Mouse (Mus musculus) heart, embryonic 16.5 days (tissue): ENCODE data around the gene Cdh23. TPM values are rescaled to one million over a fixed set of nuclear protein-coding genes. Genes with fewer than 3 reads are reported as not detected.

Source experiments
- ATAC-seq: fragments of 200-750 bp; cut with Nextera tagmentation; replicated peaks from 2 replicates; pipeline ENCODE4 v1.8.0; 2017; ENCODE audit warnings: moderate number of reproducible peaks; ENCODE audit not compliant: insufficient read depth, low FRiP score; ENCODE audit errors: extremely low read depth
- H3K27ac ChIP-seq: fragments of 300-500 bp; sonication (generic); 2 replicates; pipeline ENCODE4 v1.5.1; 2014; ENCODE audit warnings: mild to moderate bottlenecking, low read length, control low read depth, moderate library complexity
- H3K27me3 ChIP-seq: fragments of 300-500 bp; sonication (generic); 2 replicates; pipeline ENCODE4 v1.6.1; 2014; ENCODE audit warnings: low read length, mixed read lengths; ENCODE audit not compliant: control insufficient read depth, insufficient read depth
- H3K36me3 ChIP-seq: fragments of 300-500 bp; sonication (generic); 2 replicates; pipeline ENCODE4 v1.6.1; 2014; ENCODE audit not compliant: control insufficient read depth, insufficient read depth
- H3K4me1 ChIP-seq: fragments of 300-500 bp; sonication (generic); 2 replicates; pipeline ENCODE4 v1.6.1; 2014; ENCODE audit warnings: low read length, mixed read lengths; ENCODE audit not compliant: control insufficient read depth, insufficient read depth
- H3K4me2 ChIP-seq: fragments of 300-500 bp; sonication (generic); 2 replicates; pipeline ENCODE4 v1.6.1; 2014; ENCODE audit warnings: low read depth, mild to moderate bottlenecking, control low read depth, low read length
- H3K4me3 ChIP-seq: fragments of 300-500 bp; sonication (generic); 2 replicates; pipeline ENCODE4 v1.5.1; 2014; ENCODE audit warnings: mild to moderate bottlenecking, control low read depth, low read length
- H3K9ac ChIP-seq: fragments of 300-500 bp; sonication (generic); 2 replicates; pipeline ENCODE4 v1.6.1; 2014; ENCODE audit warnings: low read length, control low read depth
- H3K9me3 ChIP-seq: fragments of 300-500 bp; sonication (generic); replicated peaks from 2 replicates; pipeline ENCODE4 v1.6.1; 2016; ENCODE audit warnings: low read length; ENCODE audit not compliant: control insufficient read depth
- WGBS: fragments of 180-500 bp; shearing (Covaris S2); extraction: QIAGEN DNeasy Blood & Tissue Kit; methylation state at CpG from one replicate; pipeline ENCODE4 v1.1.7; 2014; 5-methylcytosine and 5-hydroxymethylcytosine counted together
- polyA plus RNA-seq: library from polyadenylated mRNA; unstranded; fragments of >200 nt; fragmentation: Nextera tagmentation; extraction: Ambion mirVana; gene quantifications from 2 replicates; pipeline ENCODE4 v1.2.1, GENCODE M21; 2015

Gene Cdh23
- polyA plus RNA-seq, 1 experiment from 2014 or later = 1.3 TPM

GRCm38 (mm10) chr10:60670166-60670565 lies 26.1 kb downstream of the Cdh23 start:
- Histone ChIP-seq H3K9me3 (no peaks in the 10 kb centered on the region), H3K4me1 (no peaks in the 10 kb centered on the region), H3K9ac (no peak overlapping the region), H3K4me2 (no peak overlapping the region), H3K27ac (no peak overlapping the region), H3K27me3 (no peaks in the 10 kb centered on the region), H3K36me3 (no peaks in the 10 kb centered on the region), H3K4me3 (no peak overlapping the region)
- no peak for ATAC-seq
- WGBS = 63% methylated on average over 8 of the region's 8 CpGs

GRCm38 (mm10) chr10:60668591-60668990 lies 27.7 kb downstream of the Cdh23 start:
- H3K4me2 ChIP-seq = no peak overlapping the region
- 67% methylated on average over 3 of the region's 3 CpGs for WGBS
- H3K36me3 ChIP-seq = no peaks in the 10 kb centered on the region
- H3K4me1 ChIP-seq = no peaks in the 10 kb centered on the region
- no peaks in the 10 kb centered on the region for H3K9me3 ChIP-seq
- no peak overlapping the region for H3K4me3 ChIP-seq
- H3K27me3 ChIP-seq = no peaks in the 10 kb centered on the region
- ATAC-seq = no peak
- no peak overlapping the region for H3K9ac ChIP-seq
- no peak overlapping the region for H3K27ac ChIP-seq

GRCm38 (mm10) chr10:60660986-60661385 lies 35.3 kb downstream of the Cdh23 start:
- Histone ChIP-seq H3K9me3 (no peaks in the 10 kb centered on the region), H3K27ac (no peak overlapping the region), H3K4me2 (no peak overlapping the region), H3K4me3 (no peak overlapping the region), H3K9ac (no peak overlapping the region), H3K36me3 (no peaks in the 10 kb centered on the region), H3K27me3 (no peaks in the 10 kb centered on the region; the same call in 1 of the 2 replicates), H3K4me1 (no peaks in the 10 kb centered on the region)
- WGBS = 76% methylated on average over 9 of the region's 9 CpGs
- no peak for ATAC-seq

- no peak overlapping the region for H3K4me2 ChIP-seq
- no peak overlapping the region for H3K4me3 ChIP-seq
- H3K4me1 ChIP-seq = no peaks in the 10 kb centered on the region
- WGBS = 42% methylated on average over 15 of the region's 15 CpGs
- H3K36me3 ChIP-seq = no peaks in the 10 kb centered on the region
- no peaks in the 10 kb centered on the region; the same call in 1 of the 2 replicates for H3K27me3 ChIP-seq
- no peak overlapping the region for H3K9ac ChIP-seq
- no peaks in the 10 kb centered on the region for H3K9me3 ChIP-seq
- no peak for ATAC-seq
- no peak overlapping the region for H3K27ac ChIP-seq
These were observed 36.8 kb downstream of the Cdh23 start for GRCm38 (mm10) chr10:60659450-60660020.

GRCm38 (mm10) chr10:60658176-60658575 lies 38.1 kb downstream of the Cdh23 start:
- no peaks in the 10 kb centered on the region for H3K36me3 ChIP-seq
- H3K4me2 ChIP-seq = no peak overlapping the region
- no peak overlapping the region for H3K9ac ChIP-seq
- no peaks in the 10 kb centered on the region for H3K9me3 ChIP-seq
- H3K4me1 ChIP-seq = no peaks in the 10 kb centered on the region
- H3K4me3 ChIP-seq = no peak overlapping the region
- no peak overlapping the region for H3K27ac ChIP-seq
- H3K27me3 ChIP-seq = no peaks in the 10 kb centered on the region; the same call in 1 of the 2 replicates
- WGBS = 74% methylated on average over 10 of the region's 10 CpGs
- no peak for ATAC-seq

GRCm38 (mm10) chr10:60653675-60654074 lies 42.6 kb downstream of the Cdh23 start:
- Histone ChIP-seq H3K27me3 (no peaks in the 10 kb centered on the region), H3K9me3 (no peaks in the 10 kb centered on the region), H3K4me2 (no peak overlapping the region), H3K27ac (no peak overlapping the region), H3K4me1 (no peaks in the 10 kb centered on the region), H3K36me3 (no peaks in the 10 kb centered on the region), H3K9ac (no peak overlapping the region), H3K4me3 (no peak overlapping the region)
- WGBS = 79% methylated on average over 4 of the region's 4 CpGs
- ATAC-seq = no peak

DNA sequence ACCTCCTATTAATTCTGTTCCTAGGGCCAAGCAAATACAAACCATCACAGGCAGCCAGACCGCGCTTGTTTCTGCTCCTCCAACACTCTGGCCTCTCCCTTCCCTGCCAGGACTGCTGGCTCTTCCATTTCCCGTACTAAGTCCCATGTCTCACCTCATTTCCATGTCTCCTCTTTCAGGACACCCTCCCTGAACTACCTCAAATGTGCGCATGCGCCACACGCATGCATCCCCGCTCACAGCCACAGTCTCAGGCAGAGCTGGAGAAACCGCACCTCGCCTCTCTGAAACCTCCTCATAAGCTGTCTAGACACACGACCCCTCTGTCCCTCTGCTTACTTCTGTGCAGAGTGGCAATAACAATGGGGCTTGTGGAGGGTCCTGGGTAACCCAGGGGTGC lies 43.2 kb downstream of the Cdh23 start:
- Histone ChIP-seq H3K36me3 (no peaks in the 10 kb centered on the region), H3K4me2 (no peak overlapping the region), H3K4me1 (no peaks in the 10 kb centered on the region), H3K27ac (no peak overlapping the region), H3K9ac (no peak overlapping the region), H3K9me3 (no peaks in the 10 kb centered on the region), H3K4me3 (no peak overlapping the region), H3K27me3 (no peaks in the 10 kb centered on the region)
- no peak for ATAC-seq
- WGBS = 87% methylated on average over 10 of the region's 10 CpGs

DNA sequence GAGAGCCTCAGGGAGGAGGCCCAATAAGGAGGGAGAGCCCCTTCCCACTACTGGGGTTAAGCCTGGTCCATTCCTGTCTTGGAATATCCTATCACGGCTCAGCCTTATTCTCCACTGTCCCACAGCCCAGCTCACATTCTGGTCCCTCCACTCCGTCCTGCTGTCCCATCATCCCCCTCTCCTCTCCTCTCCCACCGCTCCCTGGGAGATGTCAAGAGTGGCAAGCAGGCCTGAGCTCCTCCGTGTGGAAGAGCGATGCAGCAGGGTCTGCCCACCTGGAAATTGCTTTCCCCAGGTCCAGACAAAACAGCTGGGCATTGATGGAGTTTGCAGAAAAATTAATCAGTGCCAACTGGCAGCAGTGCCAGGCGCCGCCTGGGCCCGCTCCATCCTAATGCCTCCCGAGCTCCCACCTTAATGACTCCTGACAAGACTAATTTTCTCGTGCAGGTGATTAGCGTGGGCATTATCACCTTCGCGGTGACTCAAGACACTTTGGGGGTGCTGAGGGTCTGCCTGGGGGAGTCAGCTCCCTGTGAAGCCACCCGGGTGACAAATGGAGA lies 52.1 kb downstream of the Cdh23 start:
- Histone ChIP-seq H3K9ac (no peak overlapping the region), H3K4me3 (no peak overlapping the region), H3K27ac (no peak overlapping the region), H3K27me3 (no peaks in the 10 kb centered on the region), H3K36me3 (no peaks in the 10 kb centered on the region), H3K4me1 (no peaks in the 10 kb centered on the region), H3K9me3 (no peaks in the 10 kb centered on the region), H3K4me2 (no peak overlapping the region)
- 65% methylated on average over 14 of the region's 14 CpGs for WGBS
- no peak for ATAC-seq

DNA sequence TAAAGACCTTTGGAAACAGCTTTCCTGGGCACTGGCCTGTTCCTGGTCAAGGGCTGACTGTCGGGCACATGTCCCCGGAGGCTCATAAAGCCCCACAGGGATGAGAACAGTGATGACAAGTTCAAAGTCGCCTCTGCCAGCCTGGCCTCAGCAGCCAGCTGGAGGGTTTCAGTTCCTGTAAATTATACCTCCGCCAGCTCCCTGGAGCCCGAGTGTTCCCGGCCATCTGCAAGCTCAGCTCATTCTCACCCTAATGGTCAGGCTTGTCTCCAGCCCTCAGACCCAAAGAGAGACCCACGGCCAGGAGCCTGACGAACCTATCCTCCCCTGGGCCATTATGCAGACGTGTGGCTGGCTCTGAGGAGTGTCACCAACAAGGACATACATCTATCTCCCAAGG lies 57.0 kb downstream of the Cdh23 start:
- Histone ChIP-seq H3K4me1 (no peaks in the 10 kb centered on the region), H3K27me3 (no peaks in the 10 kb centered on the region), H3K4me3 (no peak overlapping the region), H3K9ac (no peak overlapping the region), H3K27ac (no peak overlapping the region), H3K36me3 (no peaks in the 10 kb centered on the region), H3K9me3 (no peaks in the 10 kb centered on the region), H3K4me2 (no peak overlapping the region)
- WGBS = 60% methylated on average over 9 of the region's 9 CpGs
- ATAC-seq = no peak
